Mouse (Mus musculus): ENCODE results near the gene Raver2. TPM values are rescaled to one million over a fixed set of nuclear protein-coding genes. Genes with fewer than 3 reads are reported as not detected.

Raver2 gene
- total RNA-seq (2012; rRNA removed) = 8.8 and 12.1 TPM in 2 replicates

DNA sequence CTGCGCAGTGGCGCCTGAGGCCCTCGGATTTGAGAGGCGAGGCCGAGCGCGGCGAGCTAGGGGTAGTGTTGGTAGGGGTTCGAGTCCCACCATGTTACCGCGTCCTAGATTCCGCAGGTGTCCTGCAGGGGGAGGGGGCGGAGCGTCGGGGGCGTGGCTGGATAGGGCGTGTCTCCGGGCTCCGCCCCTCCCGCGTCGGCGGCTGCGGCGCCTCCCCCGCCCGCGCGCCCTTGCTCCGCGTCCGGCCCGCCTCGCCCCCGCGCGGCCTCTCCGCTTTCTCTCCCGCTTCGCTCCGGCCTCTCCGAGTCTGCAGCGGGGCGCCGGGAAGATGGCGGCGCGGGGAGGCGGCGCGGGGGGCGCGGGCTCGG lies at the start of gene Raver2:
TSS of gene Raver2 (plus strand) at position 198 of the 368 bp plus-strand sequence.
- in situ Hi-C loops (cut with MboI; ENCODE audit: low sequenced_read_pairs in 2 of 2, unreplicated experiment in 2 of 2) = no loop called here
- no peaks in the 10 kb centered on the region for H3K4me1 ChIP-seq (ENCODE audit: control insufficient read depth in 2 of 2, insufficient read depth in 2 of 2, low read length in 2 of 2, poor library complexity in 1 of 2)
- H3K9me3 ChIP-seq (ENCODE audit: control insufficient read depth, insufficient read depth, low read depth, low read length) = no peaks in the 10 kb centered on the region
- TF ChIP-seq HCFC1 (IDR thresholded peaks at IDR 0.05; ENCODE audit: borderline replicate concordance, insufficient read depth, low read length) (no peak), CHD2 (IDR thresholded peaks at IDR 0.05; ENCODE audit: low read depth, low read length) (no peak), ZC3H11A (IDR thresholded peaks at IDR 0.05; ENCODE audit: borderline replicate concordance, low read depth, low read length) (no peak), MAFK (IDR thresholded peaks at IDR 0.05; ENCODE audit: insufficient read depth, low read depth, low read length) (no peak), ZNF384 (IDR thresholded peaks at IDR 0.05; ENCODE audit: low read depth, low read length) (no peak)
- H3K36me3 ChIP-seq (ENCODE audit: control insufficient read depth, insufficient read depth, low read length, poor library complexity, severe bottlenecking) = no peaks in the 10 kb centered on the region
- peak within 1 kb of the TSS; percentile 82 to 86 for H3K4me3 ChIP-seq (ENCODE audit: insufficient read depth in 1 of 2, low read depth in 1 of 2, low read length in 2 of 2, poor library complexity in 1 of 2, severe bottlenecking in 1 of 2)
- peak within 1 kb of the TSS; percentile 82 for H3K9ac ChIP-seq (ENCODE audit: insufficient read depth, low read depth, low read length, poor library complexity, severe bottlenecking)
- DNase-seq (ENCODE audit: low read depth, low spot score) = peak; percentile 48
- H3K27ac ChIP-seq (ENCODE audit: insufficient read depth, low read depth, low read length, poor library complexity, severe bottlenecking) = no peak within 1 kb of the TSS

DNA sequence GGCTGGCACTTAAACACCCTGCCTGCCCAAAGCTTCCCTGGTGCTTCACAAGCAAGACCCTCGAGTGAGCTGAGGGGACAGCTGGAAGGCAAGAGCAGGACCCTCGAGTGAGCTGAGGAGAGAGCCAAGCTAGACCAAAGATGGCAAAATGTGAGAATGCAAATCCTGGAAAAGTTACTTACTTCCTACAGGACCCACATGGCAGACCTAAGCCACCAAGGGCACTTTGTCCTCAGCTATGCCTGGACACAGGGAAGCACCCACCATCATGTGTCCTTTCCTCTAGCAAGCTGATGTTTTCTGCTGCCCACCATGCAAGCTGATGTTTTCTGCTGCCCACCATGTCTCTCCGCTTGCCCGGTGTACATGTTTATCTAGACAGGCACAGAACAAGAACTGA lies 48.2 kb upstream of the Raver2 start, which contains the start of gene Gm10577:
TSS of gene Gm10577 (minus strand) at position 101 of the 400 bp plus-strand sequence.
- TF ChIP-seq MAFK (IDR thresholded peaks at IDR 0.05; ENCODE audit: insufficient read depth, low read depth, low read length) (no peak), ZNF384 (IDR thresholded peaks at IDR 0.05; ENCODE audit: low read depth, low read length) (no peak), ZC3H11A (IDR thresholded peaks at IDR 0.05; ENCODE audit: borderline replicate concordance, low read depth, low read length) (no peak), CHD2 (IDR thresholded peaks at IDR 0.05; ENCODE audit: low read depth, low read length) (no peak), HCFC1 (IDR thresholded peaks at IDR 0.05; ENCODE audit: borderline replicate concordance, insufficient read depth, low read length) (no peak)
- Histone ChIP-seq H3K27ac (ENCODE audit: insufficient read depth, low read depth, low read length, poor library complexity, severe bottlenecking) (no peak within 1 kb of the TSS), H3K9me3 (ENCODE audit: control insufficient read depth, insufficient read depth, low read depth, low read length) (no peaks in the 10 kb centered on the region), H3K4me1 (ENCODE audit: control insufficient read depth in 2 of 2, insufficient read depth in 2 of 2, low read length in 2 of 2, poor library complexity in 1 of 2) (no peaks in the 10 kb centered on the region), H3K4me3 (ENCODE audit: insufficient read depth in 1 of 2, low read depth in 1 of 2, low read length in 2 of 2, poor library complexity in 1 of 2, severe bottlenecking in 1 of 2) (no peak within 1 kb of the TSS), H3K9ac (ENCODE audit: insufficient read depth, low read depth, low read length, poor library complexity, severe bottlenecking) (no peak within 1 kb of the TSS), H3K36me3 (ENCODE audit: control insufficient read depth, insufficient read depth, low read length, poor library complexity, severe bottlenecking) (no peaks in the 10 kb centered on the region)
- no peak for DNase-seq (ENCODE audit: low read depth, low spot score)
- in situ Hi-C loops (cut with MboI; ENCODE audit: low sequenced_read_pairs in 2 of 2, unreplicated experiment in 2 of 2) = no loop called here

DNA sequence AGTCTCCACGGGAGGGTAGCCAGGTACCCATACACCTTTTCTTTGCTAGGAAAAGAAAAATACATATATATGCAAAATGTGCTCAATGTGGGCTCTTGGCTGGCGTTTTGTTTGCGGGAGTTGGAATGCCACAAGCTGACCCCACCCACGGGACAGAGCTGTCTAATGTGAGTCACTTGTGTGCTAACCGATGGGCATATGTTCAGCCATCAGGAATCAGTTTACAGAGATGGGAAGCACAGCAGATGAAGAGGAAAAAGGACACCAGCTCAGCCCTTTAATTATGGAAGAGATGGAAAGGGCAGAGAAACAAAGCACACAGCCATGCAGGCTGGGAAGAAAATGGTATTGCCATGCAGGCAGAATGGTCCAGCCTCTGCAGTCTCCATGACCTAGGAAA lies 42.2 kb upstream of the Raver2 start:
- H3K27ac ChIP-seq (ENCODE audit: insufficient read depth, low read depth, low read length, poor library complexity, severe bottlenecking) = no peak overlapping the region
- no peaks in the 10 kb centered on the region for H3K36me3 ChIP-seq (ENCODE audit: control insufficient read depth, insufficient read depth, low read length, poor library complexity, severe bottlenecking)
- no peak for TF ChIP-seq CHD2 (IDR thresholded peaks at IDR 0.05; ENCODE audit: low read depth, low read length)
- no peak for TF ChIP-seq ZC3H11A (IDR thresholded peaks at IDR 0.05; ENCODE audit: borderline replicate concordance, low read depth, low read length)
- TF ChIP-seq HCFC1 (IDR thresholded peaks at IDR 0.05; ENCODE audit: borderline replicate concordance, insufficient read depth, low read length) = no peak
- TF ChIP-seq ZNF384 (IDR thresholded peaks at IDR 0.05; ENCODE audit: low read depth, low read length) = no peak
- TF ChIP-seq MAFK (IDR thresholded peaks at IDR 0.05; ENCODE audit: insufficient read depth, low read depth, low read length) = no peak
- H3K9ac ChIP-seq (ENCODE audit: insufficient read depth, low read depth, low read length, poor library complexity, severe bottlenecking) = no peak overlapping the region
- DNase-seq (ENCODE audit: low read depth, low spot score) = no peak
- H3K9me3 ChIP-seq (ENCODE audit: control insufficient read depth, insufficient read depth, low read depth, low read length) = no peaks in the 10 kb centered on the region
- no peaks in the 10 kb centered on the region for H3K4me1 ChIP-seq (ENCODE audit: control insufficient read depth in 2 of 2, insufficient read depth in 2 of 2, low read length in 2 of 2, poor library complexity in 1 of 2)
- H3K4me3 ChIP-seq (ENCODE audit: insufficient read depth in 1 of 2, low read depth in 1 of 2, low read length in 2 of 2, poor library complexity in 1 of 2, severe bottlenecking in 1 of 2) = no peak overlapping the region
- in situ Hi-C loops (cut with MboI; ENCODE audit: low sequenced_read_pairs in 2 of 2, unreplicated experiment in 2 of 2) = no loop called here

DNA sequence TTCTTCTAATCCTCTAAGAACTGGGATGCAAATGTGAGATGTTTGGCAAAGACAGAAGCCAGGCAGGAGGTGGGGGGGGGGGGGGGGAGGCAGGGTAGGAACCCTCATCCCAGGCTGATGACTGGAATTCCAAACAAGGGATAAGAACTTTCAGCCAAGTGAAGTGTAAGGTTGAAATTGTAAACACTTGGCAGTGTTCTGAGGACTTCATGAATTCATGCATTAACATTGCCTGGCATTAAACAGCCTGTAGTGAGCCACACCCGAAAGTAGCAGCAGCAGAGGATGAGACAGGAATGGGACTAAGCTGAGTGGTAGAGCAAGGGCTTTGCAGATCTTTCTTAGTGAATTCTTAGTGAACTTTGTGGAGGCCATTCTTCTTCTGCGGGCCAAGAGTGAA lies 41.8 kb upstream of the Raver2 start:
- TF ChIP-seq CHD2 (IDR thresholded peaks at IDR 0.05; ENCODE audit: low read depth, low read length) (no peak), ZNF384 (IDR thresholded peaks at IDR 0.05; ENCODE audit: low read depth, low read length) (no peak), MAFK (IDR thresholded peaks at IDR 0.05; ENCODE audit: insufficient read depth, low read depth, low read length) (no peak)
- DNase-seq (ENCODE audit: low read depth, low spot score) = no peak
- in situ Hi-C loops (cut with MboI; ENCODE audit: low sequenced_read_pairs in 2 of 2, unreplicated experiment in 2 of 2) = no loop called here

DNA sequence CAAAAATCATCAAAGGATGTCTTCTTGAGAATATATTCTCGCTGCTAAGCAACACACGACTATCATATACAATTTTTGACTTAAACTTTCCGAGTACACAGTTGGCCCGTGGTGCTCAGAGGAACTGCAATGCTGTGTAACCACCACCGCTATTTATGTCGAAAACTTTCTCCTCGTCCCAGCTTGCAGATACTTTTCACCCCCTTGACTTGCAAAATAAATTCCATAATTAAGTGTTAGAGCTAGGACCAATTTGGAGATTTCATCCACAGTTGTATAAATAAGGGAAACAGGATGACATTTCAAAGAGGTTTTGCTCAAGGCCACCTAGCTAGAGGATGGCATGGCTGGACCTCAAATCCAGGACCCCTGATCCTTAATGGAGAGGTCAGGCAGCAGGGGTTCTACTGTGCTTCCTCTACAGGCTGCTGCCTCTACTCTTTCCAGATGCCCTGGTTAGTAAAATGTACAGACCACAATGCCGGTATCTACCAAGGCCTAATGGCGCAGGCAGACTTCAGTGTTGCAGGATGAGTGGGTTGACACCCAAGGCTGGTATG lies 40.9 kb upstream of the Raver2 start:
- DNase-seq (ENCODE audit: low read depth, low spot score) = no peak
- Histone ChIP-seq H3K9me3 (ENCODE audit: control insufficient read depth, insufficient read depth, low read depth, low read length) (no peaks in the 10 kb centered on the region), H3K27ac (ENCODE audit: insufficient read depth, low read depth, low read length, poor library complexity, severe bottlenecking) (no peak overlapping the region), H3K36me3 (ENCODE audit: control insufficient read depth, insufficient read depth, low read length, poor library complexity, severe bottlenecking) (no peaks in the 10 kb centered on the region), H3K9ac (ENCODE audit: insufficient read depth, low read depth, low read length, poor library complexity, severe bottlenecking) (no peak overlapping the region), H3K4me1 (ENCODE audit: control insufficient read depth in 2 of 2, insufficient read depth in 2 of 2, low read length in 2 of 2, poor library complexity in 1 of 2) (no peaks in the 10 kb centered on the region), H3K4me3 (ENCODE audit: insufficient read depth in 1 of 2, low read depth in 1 of 2, low read length in 2 of 2, poor library complexity in 1 of 2, severe bottlenecking in 1 of 2) (no peak overlapping the region)
- no peak for TF ChIP-seq ZNF384 (IDR thresholded peaks at IDR 0.05; ENCODE audit: low read depth, low read length)
- no peak for TF ChIP-seq HCFC1 (IDR thresholded peaks at IDR 0.05; ENCODE audit: borderline replicate concordance, insufficient read depth, low read length)
- no peak for TF ChIP-seq MAFK (IDR thresholded peaks at IDR 0.05; ENCODE audit: insufficient read depth, low read depth, low read length)
- TF ChIP-seq ZC3H11A (IDR thresholded peaks at IDR 0.05; ENCODE audit: borderline replicate concordance, low read depth, low read length) = no peak
- TF ChIP-seq CHD2 (IDR thresholded peaks at IDR 0.05; ENCODE audit: low read depth, low read length) = no peak
- in situ Hi-C loops (cut with MboI; ENCODE audit: low sequenced_read_pairs in 2 of 2, unreplicated experiment in 2 of 2) = no loop called here

More for the DNA sequence above, 41.8 kb upstream of the Raver2 start:
- H3K9ac ChIP-seq (ENCODE audit: insufficient read depth, low read depth, low read length, poor library complexity, severe bottlenecking) = no peak overlapping the region
- no peaks in the 10 kb centered on the region for H3K9me3 ChIP-seq (ENCODE audit: control insufficient read depth, insufficient read depth, low read depth, low read length)
- no peaks in the 10 kb centered on the region for H3K4me1 ChIP-seq (ENCODE audit: control insufficient read depth in 2 of 2, insufficient read depth in 2 of 2, low read length in 2 of 2, poor library complexity in 1 of 2)
- H3K27ac ChIP-seq (ENCODE audit: insufficient read depth, low read depth, low read length, poor library complexity, severe bottlenecking) = no peak overlapping the region
- H3K36me3 ChIP-seq (ENCODE audit: control insufficient read depth, insufficient read depth, low read length, poor library complexity, severe bottlenecking) = no peaks in the 10 kb centered on the region
- H3K4me3 ChIP-seq (ENCODE audit: insufficient read depth in 1 of 2, low read depth in 1 of 2, low read length in 2 of 2, poor library complexity in 1 of 2, severe bottlenecking in 1 of 2) = no peak overlapping the region
